Mouse (Mus musculus): Measurements from ENCODE around the gene Ubxn6. TPM values are rescaled to one million over a fixed set of nuclear protein-coding genes. Genes with fewer than 3 reads are reported as not detected.

The Ubxn6 gene
- total RNA-seq (2021) (10 to 100 TPM; 47.6 to 53.5 TPM), polyA plus RNA-seq (2012; rRNA removed) (64.4 and 79.3 TPM in 2 replicates)
- long read RNA-seq, transcript Ubxn6-201 (11 exons, 2,949 nt): major isoform, 83 of 95 reads
- long read RNA-seq, partial matches to known transcripts: 6 of 95 reads
- long read RNA-seq, other reads (novel, unspliced or antisense): 6 of 95 reads

DNA sequence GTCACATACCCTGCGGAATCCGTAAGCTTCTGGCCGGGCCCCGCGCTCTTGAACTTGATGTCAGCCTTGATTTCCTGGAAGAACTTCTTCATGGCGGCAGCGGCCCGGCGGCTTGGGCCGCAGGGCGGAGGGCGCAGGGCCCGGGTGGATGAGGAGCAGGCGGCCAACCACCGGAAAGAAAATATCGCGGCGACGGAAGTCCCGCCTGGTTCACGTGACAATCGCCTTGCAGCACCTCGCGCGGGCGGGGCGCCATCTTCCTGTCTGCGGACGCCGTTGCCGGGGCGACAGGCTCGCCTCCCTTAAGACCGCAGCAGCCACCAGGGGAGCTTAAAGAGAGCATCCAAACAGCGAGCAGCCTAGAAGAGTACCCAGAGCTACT is at the start of gene Ubxn6:
Gene Ubxn6, minus strand, starts transcription at position 202 of the 382 bp plus-strand sequence.
- Histone ChIP-seq H3K79me2 (replicated peaks; ENCODE audit: control insufficient read depth, insufficient read depth, low read length) (no peaks in the 10 kb centered on the region), H3K27ac (peak within 1 kb of the TSS; percentile 89), H3K4me3 (peak within 1 kb of the TSS; percentile 77), H3K9ac (ENCODE audit: low read depth, low read length) (peak within 1 kb of the TSS; percentile 78), H3K4me1 (ENCODE audit: control insufficient read depth, insufficient read depth, low read length) (peaks cover 2% of the 10 kb centered on the region), H3K36me3 (ENCODE audit: control insufficient read depth, insufficient read depth, low read length) (no peaks in the 10 kb centered on the region), H3K27me3 (ENCODE audit: control insufficient read depth, insufficient read depth, low read length) (no peaks in the 10 kb centered on the region)
- DNase-seq: peak; percentile 97 to 98
- TF ChIP-seq CTCF (IDR thresholded peaks at IDR 0.05) (peak; percentile 73), POLR2A (IDR thresholded peaks at IDR 0.05; ENCODE audit: insufficient read depth, low read depth, low read length) (peak; percentile 55; the same call in 1 of the 2 replicates), EP300 (IDR thresholded peaks at IDR 0.05; ENCODE audit: insufficient read depth, low read depth, low read length) (no peak)
- WGBS: under 1% methylated on average over 35 of the region's 35 CpGs
- intact Hi-C loops (cut with DNase I): loop anchor here (2.0 kb wide), 1 partner anchor 36 kb away; no protein-coding TSS in a partner anchor

GRCm38 (mm10) chr17:56123681-56124340 is 49.0 kb upstream of the Ubxn6 start:
- no peaks in the 10 kb centered on the region for H3K79me2 ChIP-seq (replicated peaks; ENCODE audit: control insufficient read depth, insufficient read depth, low read length)
- H3K4me1 ChIP-seq (ENCODE audit: control insufficient read depth, insufficient read depth, low read length): peaks cover 1% of the 10 kb centered on the region
- intact Hi-C loops (cut with DNase I): no loop called here
- peak overlapping the region; percentile 84 for H3K9ac ChIP-seq (ENCODE audit: low read depth, low read length)
- DNase-seq: no peak
- H3K4me3 ChIP-seq: peak overlapping the region; percentile 30
- TF ChIP-seq EP300 (IDR thresholded peaks at IDR 0.05; ENCODE audit: insufficient read depth, low read depth, low read length) (no peak), POLR2A (IDR thresholded peaks at IDR 0.05; ENCODE audit: insufficient read depth, low read depth, low read length) (no peak), CTCF (IDR thresholded peaks at IDR 0.05) (no peak)
- no peaks in the 10 kb centered on the region for H3K36me3 ChIP-seq (ENCODE audit: control insufficient read depth, insufficient read depth, low read length)
- no peaks in the 10 kb centered on the region for H3K27me3 ChIP-seq (ENCODE audit: control insufficient read depth, insufficient read depth, low read length)
- peak overlapping the region; percentile 81 for H3K27ac ChIP-seq
- WGBS: 54% methylated on average over 59 of the region's 59 CpGs

- Histone ChIP-seq H3K79me2 (replicated peaks; ENCODE audit: control insufficient read depth, insufficient read depth, low read length) (no peaks in the 10 kb centered on the region), H3K36me3 (ENCODE audit: control insufficient read depth, insufficient read depth, low read length) (no peaks in the 10 kb centered on the region), H3K4me3 (no peak overlapping the region), H3K27me3 (ENCODE audit: control insufficient read depth, insufficient read depth, low read length) (no peaks in the 10 kb centered on the region), H3K4me1 (ENCODE audit: control insufficient read depth, insufficient read depth, low read length) (peaks cover 1% of the 10 kb centered on the region), H3K9ac (ENCODE audit: low read depth, low read length) (no peak overlapping the region), H3K27ac (no peak overlapping the region)
- DNase-seq: no peak
- no peak; the same call in none of the 2 replicates for TF ChIP-seq POLR2A (IDR thresholded peaks at IDR 0.05; ENCODE audit: insufficient read depth, low read depth, low read length)
- no peak for TF ChIP-seq CTCF (IDR thresholded peaks at IDR 0.05)
- TF ChIP-seq EP300 (IDR thresholded peaks at IDR 0.05; ENCODE audit: insufficient read depth, low read depth, low read length): no peak
- 91% methylated on average over 12 of the region's 12 CpGs for WGBS
- intact Hi-C loops (cut with DNase I): no loop called here
Measured at GRCm38 (mm10) chr17:56123161-56123560, 48.3 kb upstream of the Ubxn6 start.

DNA sequence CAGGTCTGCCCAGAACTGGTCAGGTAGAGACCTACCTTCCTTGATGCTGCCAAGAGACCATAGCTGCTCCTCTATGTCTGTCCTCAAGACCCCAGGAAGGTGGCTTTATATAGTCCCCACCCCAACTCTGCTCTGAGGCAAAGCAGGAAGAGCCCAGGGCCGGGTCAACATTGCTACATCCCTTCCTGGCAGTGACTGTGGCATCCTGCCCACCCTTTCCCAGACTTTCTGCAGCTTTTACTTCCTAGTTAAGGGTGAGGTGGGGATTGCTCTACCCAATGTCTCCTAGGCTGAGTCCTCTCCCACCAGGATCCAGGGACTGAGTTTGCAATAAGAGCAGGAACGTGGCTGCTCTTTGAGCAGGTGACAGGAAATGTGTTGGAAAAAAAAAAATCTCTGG is 47.0 kb upstream of the Ubxn6 start, which contains the start of gene Lrg1:
Gene Lrg1, minus strand, starts transcription at position 176 of the 400 bp plus-strand sequence.
- Histone ChIP-seq H3K4me3 (peak within 1 kb of the TSS; percentile 50), H3K79me2 (replicated peaks; ENCODE audit: control insufficient read depth, insufficient read depth, low read length) (no peaks in the 10 kb centered on the region), H3K36me3 (ENCODE audit: control insufficient read depth, insufficient read depth, low read length) (no peaks in the 10 kb centered on the region), H3K4me1 (ENCODE audit: control insufficient read depth, insufficient read depth, low read length) (peaks cover 1% of the 10 kb centered on the region), H3K27me3 (ENCODE audit: control insufficient read depth, insufficient read depth, low read length) (no peaks in the 10 kb centered on the region), H3K27ac (peak within 1 kb of the TSS; percentile 90), H3K9ac (ENCODE audit: low read depth, low read length) (peak within 1 kb of the TSS; percentile 67)
- TF ChIP-seq CTCF (IDR thresholded peaks at IDR 0.05) (no peak), POLR2A (IDR thresholded peaks at IDR 0.05; ENCODE audit: insufficient read depth, low read depth, low read length) (no peak), EP300 (IDR thresholded peaks at IDR 0.05; ENCODE audit: insufficient read depth, low read depth, low read length) (no peak)
- 32% methylated on average over 2 of the region's 2 CpGs for WGBS
- intact Hi-C loops (cut with DNase I): no loop called here
- no peak for DNase-seq

DNA sequence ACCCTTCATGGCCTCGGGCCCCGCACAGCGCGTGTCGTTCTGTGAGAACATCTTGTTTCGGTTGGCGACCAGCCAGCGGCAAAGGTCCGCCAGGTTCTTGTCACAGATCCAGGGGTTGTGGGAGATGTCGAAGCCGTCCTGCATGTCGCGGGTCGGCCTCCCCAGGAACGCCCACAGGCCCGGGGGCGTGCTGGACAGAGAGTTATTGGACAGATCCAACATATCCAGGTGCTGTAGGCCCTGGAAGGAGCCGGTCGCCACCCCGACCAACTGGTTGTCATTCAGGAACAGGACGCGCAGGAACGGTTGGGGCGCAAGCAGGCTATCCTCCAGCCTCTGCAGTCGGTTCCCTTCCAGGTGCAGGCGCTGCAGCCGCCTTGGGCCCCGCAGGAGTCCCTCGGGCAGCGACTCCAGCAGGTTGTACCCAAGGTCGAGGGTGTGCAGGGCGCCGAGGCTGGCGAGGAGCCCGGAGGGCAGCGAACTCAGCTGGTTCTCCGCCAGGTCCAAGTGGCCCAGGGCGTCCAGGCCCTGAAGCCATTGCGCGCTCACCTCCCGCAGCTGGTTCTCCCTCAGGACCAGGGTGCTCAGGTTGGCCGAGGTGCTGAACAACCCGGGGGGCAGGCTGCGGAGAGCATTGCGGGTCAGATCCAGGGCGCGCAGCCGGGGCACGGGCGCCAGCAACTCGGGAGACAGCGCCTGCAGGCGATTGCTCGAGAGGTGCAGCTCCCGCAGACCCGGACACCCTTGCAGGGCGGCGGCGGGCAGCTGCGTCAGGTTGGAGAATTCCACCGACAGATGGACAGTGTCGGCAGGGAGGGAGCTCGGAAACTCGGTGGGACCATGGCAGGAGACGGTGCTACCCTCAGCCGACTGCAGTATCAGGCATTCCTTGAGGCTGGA is 45.4 kb upstream of the Ubxn6 start:
- WGBS: 2% methylated on average over 66 of the region's 66 CpGs
- intact Hi-C loops (cut with DNase I): no loop called here
- peak; percentile 79 to 83 for DNase-seq
- Histone ChIP-seq H3K9ac (ENCODE audit: low read depth, low read length) (peak overlapping the region; percentile 67), H3K79me2 (replicated peaks; ENCODE audit: control insufficient read depth, insufficient read depth, low read length) (no peaks in the 10 kb centered on the region), H3K27me3 (ENCODE audit: control insufficient read depth, insufficient read depth, low read length) (no peaks in the 10 kb centered on the region), H3K36me3 (ENCODE audit: control insufficient read depth, insufficient read depth, low read length) (no peaks in the 10 kb centered on the region), H3K4me1 (ENCODE audit: control insufficient read depth, insufficient read depth, low read length) (peaks cover 1% of the 10 kb centered on the region), H3K27ac (peak overlapping the region; percentile 90), H3K4me3 (peak overlapping the region; percentile 50)
- TF ChIP-seq EP300 (IDR thresholded peaks at IDR 0.05; ENCODE audit: insufficient read depth, low read depth, low read length) (no peak), POLR2A (IDR thresholded peaks at IDR 0.05; ENCODE audit: insufficient read depth, low read depth, low read length) (peak; percentile 56; the same call in 1 of the 2 replicates)

Measured in heart, adult 2 months (tissue).